Mouse (Mus musculus) induced T-regulatory cell, adult 2 months (primary cell): ENCODE measurements around the gene Syngr1.

Experiments used
- DNase-seq: peaks from one replicate; pipeline ENCODE4 v3.0.0-alpha.2; 2012; ENCODE audit warnings: low read depth

The Syngr1 gene

GRCm38 (mm10) chr15:80091121-80091955, at the start of gene Syngr1, which contains the start of gene Rpl3:
Gene Syngr1 (plus strand): TSS chr15:80091334.
Gene Rpl3 (minus strand): TSS chr15:80091868.
- DNase-seq: peak; percentile 84

GRCm38 (mm10) chr15:80042152-80042551, 49.0 kb upstream of the Syngr1 start:
- DNase-seq: no peak

- DNase-seq: no peak
These were observed 46.9 kb upstream of the Syngr1 start for GRCm38 (mm10) chr15:80044249-80044648.

- DNase-seq: peak; percentile 56
These were observed 45.4 kb upstream of the Syngr1 start for GRCm38 (mm10) chr15:80045749-80046148.

- no peak for DNase-seq
These were observed 43.9 kb upstream of the Syngr1 start for GRCm38 (mm10) chr15:80047242-80047641.

- no peak for DNase-seq
These were observed 43.2 kb upstream of the Syngr1 start for GRCm38 (mm10) chr15:80047973-80048372.

- DNase-seq: peak; percentile 39
These were observed 41.0 kb upstream of the Syngr1 start for GRCm38 (mm10) chr15:80050093-80050492.

DNA sequence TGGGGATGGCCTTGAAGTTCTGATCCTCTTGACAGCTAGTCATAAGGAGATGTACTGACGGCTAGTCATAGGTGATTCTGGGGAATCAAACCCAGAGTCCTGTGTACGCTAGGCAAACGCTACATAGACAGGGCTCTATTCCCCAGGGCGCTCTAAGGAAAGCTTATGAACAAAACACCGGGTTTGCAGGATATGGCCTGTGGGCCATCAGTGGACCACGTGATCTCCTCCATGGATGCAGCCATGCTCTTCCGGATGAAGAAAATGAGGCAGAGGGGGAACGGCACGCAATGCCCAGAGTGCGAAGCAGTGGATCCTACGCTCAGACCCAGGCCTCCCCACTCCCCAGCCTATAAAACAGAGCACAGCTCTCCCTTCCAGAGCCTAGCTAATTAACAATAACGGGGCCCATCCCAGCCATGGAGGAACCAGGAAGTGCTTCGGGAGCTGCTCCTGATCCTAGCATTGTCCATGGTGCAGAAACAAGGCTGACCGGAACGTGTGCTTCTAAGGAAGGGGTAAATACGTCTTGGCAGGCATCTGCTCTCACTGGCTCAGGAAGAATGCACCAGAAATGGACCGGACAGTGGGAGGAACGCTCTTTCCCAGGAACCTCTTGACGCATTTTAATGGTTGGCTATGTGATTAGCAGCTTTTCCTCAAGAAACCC, 39.9 kb upstream of the Syngr1 start:
- no peak for DNase-seq

- DNase-seq: peak; percentile 47
These were observed 39.4 kb upstream of the Syngr1 start for GRCm38 (mm10) chr15:80051782-80052181.

- DNase-seq: no peak
These were observed 37.6 kb upstream of the Syngr1 start for GRCm38 (mm10) chr15:80053381-80054033.

DNA sequence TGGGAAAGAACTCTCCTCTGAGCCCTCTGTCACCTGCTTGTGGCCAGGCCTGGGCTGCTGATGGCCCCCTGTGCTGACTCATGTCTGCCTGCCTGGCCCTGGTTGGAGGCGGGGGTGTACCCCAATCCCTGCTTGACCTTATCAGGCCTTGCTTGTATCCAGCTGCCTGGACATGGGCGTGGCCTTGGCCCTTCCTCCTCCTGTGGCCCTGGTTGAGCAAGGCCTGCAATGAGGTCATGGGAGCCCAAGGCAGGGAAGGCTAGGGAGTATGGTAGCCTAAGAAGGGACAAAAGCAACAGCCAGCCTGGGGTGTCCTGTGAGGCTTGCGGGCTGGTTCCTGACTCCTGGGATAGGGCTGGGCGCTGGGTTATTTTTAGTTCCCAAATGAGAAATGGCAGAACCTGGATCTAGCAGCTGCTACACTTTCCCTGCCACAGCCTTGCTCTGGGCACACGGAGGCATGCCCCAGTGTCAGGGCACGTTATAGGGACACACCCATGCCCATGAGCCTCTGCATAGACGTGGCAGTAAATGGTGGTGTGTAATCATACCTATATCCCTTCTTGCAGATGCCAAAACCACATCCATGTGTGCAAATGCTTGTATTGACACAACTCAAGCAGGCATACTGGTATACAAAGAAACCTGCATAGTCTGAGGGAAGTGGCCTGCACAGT, 37.0 kb upstream of the Syngr1 start:
- no peak for DNase-seq

DNA sequence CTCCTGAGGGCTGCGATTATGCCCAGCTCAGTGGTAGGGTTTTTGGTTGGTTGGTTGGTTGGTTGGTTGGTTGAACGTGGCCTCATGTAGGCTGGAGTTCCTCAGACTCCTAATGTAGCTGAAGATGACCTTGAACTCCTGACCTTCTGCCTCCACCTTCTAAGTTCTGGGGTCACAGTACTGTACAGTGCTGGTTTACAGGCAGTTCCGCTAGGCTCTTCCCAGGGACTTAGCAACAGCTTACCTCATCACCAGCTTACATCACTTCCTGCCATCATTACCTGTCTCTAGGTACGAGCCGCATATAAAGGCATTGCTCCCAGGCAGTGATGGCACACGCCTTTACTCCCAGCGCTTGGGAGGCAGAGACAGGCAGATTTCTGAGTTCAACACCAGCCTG, 33.0 kb upstream of the Syngr1 start:
- no peak for DNase-seq

GRCm38 (mm10) chr15:80059606-80060005, 31.5 kb upstream of the Syngr1 start:
- no peak for DNase-seq

DNA sequence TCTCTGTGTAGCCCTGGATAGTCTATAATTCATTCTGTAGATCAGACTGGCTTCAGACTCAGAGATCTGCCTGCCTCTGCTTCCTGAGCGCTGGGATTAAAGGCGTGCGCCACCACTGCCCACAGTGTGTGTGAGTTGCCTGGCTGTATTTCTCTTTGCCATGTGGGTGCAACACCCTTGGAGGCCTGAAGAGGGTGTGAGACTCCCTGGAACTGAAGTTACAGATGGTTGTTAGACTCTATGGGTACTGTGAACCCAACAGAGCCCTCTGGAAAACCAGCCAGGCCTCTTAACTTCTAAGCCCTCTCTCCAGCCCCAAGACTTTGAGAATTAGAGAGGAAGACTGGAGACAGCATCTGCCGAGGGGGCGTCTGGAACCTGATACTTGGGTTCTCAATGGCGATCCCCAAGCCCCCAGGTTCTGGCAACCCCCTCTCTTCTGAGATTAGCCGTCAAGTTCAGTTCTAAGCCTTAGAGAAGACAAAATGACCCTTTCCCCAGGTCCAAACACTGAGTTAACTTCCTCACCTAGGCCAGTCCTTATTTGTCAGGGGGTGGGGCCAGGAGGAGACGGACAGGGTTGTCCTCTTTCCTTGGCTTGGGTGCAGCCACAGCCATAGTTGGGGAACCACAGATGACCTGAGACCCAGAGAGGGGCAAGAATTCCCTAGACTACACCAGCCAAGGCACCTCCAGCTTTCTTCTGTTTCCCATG, 30.6 kb upstream of the Syngr1 start:
- no peak for DNase-seq

- peak; percentile 72 for DNase-seq
These were observed 30.0 kb upstream of the Syngr1 start for GRCm38 (mm10) chr15:80061071-80061550.

DNA sequence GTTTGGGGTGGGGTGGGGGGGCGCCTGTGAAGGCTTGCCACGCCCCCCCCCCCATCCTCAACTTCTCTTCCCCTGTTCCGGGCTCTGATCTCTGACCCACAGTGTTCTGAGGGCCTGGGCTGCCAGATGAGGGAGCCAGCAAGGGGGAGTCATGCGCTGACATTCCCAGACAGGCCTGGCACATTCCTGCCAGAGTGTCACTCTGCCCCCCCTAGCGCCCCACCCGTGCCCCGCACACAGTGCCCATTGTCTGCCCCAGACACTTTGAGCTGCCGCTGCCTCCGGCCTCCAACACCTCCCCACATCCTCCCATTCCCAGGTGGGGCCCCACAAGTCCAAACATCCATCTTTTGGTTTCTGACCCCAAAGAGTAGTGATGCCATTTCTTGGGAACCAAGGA, 28.8 kb upstream of the Syngr1 start:
- DNase-seq: no peak

- no peak for DNase-seq
These were observed 28.3 kb upstream of the Syngr1 start for GRCm38 (mm10) chr15:80062821-80063220.

DNA sequence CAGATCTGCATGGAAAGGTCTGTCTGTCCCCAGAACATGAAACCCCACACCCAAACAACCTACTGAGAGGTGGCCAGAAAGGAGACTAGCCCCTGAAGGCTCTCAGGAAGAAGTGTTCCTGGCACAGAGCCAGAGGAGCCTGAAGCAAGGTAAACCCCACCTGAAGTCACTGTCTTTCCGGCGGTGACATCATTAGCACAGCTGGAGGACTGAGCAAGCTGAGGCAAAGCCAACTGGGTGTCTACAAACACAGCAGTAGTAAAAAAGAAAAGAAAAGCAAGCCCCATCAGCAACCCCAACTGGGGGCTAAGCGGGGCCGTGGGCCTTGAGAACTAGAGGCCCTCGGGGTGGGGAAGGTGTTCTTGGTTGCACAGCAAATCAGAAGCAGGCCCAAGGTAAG, 26.2 kb upstream of the Syngr1 start:
- DNase-seq: peak; percentile 44

DNA sequence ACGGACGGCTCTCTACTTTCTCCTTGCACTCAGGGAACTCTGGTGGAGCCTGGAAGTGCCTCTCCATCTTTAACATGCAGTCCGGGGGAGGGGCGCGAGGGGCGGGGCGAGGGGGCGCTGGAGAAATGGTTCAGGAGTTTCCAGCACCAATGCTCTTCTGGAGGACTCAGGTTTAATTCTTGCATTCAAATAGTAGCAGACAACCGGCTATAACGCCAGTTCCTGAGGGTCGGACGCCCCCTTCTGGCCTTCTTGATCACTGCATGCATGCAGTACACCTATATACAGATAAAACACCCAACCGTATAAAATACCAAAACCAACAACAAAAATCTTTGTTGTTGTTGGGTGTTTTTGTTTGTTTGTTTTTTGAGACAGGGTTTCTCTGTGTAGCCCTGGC, 25.7 kb upstream of the Syngr1 start:
- peak; percentile 71 for DNase-seq

DNA sequence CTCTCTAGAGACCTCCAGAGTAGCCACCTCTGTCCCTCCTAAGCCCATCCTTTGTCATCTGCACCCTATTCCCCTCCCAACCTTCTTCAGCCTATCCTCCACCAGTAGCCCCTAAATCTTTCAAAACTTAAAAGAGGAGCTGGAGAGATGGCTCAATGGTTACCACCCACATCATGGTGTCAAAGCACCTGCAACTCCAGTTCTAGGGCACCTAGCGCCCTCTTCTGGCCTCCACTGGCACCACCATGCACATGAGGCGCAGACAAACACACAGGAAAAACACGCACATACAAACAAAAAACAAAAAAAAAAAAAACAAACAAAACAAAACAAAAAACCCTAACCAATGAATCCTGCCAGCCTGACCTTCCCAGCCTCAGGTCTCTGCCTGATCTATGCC, 24.6 kb upstream of the Syngr1 start:
- DNase-seq: peak; percentile 74

- DNase-seq: no peak
These were observed 22.0 kb upstream of the Syngr1 start for GRCm38 (mm10) chr15:80069171-80069570.
